Mouse (Mus musculus) T-helper 1 cell (primary cell): ENCODE data around the gene Kif16b.

ENCODE experiments used
- in situ Hi-C: fragments of 300-600 bp; cut with MboI, MseI; formaldehyde crosslinking; loops from one replicate; pipeline ENCODE4 v1.15.1; 2025; ENCODE audit warnings: high pct_unique_total_duplicates

The Kif16b gene

DNA sequence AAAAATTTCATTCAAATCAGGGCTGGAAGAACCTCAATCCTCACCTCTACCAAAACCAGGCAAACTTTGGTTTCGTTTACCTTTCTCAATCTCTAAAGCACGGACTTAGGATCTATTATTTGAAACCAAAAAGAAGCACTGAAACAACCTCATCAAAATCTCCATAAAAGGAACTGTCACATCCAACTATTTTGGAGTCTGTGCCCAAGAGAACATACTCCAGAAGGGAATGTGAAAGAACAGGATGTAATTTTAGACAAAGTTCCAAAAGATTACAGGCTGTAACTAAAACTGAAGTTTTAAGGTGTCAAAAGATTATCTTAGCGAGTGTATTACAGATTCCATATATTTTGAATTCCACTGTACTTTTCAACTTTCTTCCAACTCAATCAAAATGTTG lies 232.9 kb downstream of the Kif16b start:
- in situ Hi-C loops = no loop called here

DNA sequence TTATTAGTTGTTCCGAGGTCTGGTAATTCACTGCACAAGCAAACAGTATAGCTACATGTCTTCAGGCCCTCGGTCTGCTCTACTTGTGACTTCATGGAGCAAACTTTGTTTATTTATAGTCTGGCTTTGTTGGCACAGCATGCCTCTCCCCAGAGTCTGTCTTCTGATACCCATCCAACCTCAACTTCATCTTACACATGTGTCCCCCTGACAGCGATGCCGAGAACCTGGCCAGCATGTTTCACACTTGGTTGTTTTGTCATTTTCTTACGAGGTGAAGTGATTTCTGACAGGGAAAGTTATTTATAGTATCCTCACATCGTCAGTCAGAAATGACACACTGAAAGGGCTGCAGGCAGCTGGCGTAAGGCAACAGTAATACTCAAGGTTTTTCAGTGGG lies 249.7 kb downstream of the Kif16b start:
- in situ Hi-C loops = no loop called here

DNA sequence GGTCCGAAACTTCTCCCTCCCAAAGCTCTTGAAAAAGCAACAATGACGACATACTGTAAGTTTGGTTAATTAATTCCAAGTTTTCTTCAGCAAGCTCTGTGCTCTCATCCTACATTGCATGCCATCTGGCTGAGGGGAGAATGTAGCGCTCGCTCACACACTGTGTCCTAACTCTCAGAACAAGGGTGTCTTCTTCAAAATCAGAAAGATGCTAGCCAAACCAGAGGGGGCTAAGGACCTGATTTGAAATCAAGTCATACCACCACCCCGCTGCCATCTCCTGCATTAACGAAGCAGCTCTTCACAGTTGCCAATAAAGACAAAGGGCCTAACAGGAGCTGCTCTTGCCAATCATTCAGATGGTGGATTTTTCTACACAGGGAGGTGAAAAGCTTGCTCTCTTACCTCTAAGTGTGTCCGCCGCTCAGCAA lies 253.3 kb downstream of the Kif16b start:
- in situ Hi-C loops = no loop called here

DNA sequence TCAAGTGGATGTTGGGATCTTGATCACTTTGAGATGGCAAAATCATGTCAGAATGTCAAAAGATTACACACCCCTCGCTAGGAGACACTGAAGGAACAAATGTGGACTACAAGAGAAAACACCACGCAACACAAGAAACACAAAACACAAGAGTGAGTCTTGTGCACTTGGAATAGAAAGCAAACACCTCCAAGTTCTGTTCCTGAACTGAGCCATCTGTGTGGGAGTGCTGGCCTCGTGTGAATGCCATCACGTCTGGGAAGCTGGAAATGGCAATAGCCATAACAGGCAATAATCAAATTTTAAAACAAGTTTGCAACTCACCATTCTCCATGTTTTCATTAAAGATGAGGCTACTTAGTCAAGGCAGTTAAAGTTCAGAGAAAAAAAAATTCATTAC lies 254.5 kb downstream of the Kif16b start:
- in situ Hi-C loops = no loop called here

DNA sequence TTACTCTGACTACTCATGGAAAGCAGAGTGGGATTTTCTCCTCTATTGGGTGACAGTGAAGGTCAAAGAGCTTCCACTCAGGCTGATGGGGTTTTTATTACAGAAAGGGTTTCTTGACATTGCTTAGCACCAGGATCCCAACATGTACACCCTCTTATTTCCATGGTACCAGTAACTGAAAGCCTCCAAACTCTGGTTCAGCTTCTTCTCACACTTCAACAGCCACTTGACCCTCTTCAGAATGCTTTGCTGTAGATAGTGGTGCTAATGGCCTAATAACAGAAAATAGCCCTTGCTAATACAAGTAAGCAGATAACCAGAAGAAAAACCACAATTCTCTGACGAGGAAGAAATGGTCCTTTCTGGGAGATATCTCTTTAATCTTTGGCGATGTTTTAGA lies 259.6 kb downstream of the Kif16b start:
- in situ Hi-C loops = no loop called here

DNA sequence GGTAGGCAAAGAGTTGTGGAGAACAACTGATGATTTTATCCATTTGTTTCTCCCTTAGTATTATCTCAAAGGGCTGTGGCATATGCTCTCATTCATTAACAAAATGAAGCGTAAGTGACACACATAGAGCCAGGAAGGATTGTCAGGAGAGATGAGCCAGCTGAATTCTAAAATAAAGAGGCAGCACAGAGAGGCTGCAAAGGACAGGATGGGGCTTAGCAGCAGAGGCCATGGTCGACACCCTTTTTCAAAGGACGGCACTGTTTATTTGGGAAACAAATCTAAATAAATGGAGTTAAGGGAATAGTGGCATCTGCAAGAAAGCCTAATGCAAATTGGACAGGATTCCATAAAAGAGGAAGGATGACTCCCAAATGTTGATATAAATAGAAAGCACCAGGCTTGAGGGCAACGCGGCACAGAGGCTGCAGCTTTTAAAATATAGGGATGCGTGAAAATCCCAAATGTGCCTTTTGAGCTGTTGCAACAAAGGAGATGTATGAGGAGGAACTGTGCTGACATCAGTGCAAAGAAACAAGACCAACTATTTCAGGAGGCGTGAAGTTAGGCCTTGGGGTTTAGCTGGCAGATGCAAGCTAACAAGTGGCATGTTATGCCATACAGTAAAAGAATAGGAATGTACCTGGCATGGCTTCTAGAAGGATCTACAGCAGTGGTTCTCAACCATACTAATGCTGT lies 265.6 kb downstream of the Kif16b start:
- in situ Hi-C loops = no loop called here

DNA sequence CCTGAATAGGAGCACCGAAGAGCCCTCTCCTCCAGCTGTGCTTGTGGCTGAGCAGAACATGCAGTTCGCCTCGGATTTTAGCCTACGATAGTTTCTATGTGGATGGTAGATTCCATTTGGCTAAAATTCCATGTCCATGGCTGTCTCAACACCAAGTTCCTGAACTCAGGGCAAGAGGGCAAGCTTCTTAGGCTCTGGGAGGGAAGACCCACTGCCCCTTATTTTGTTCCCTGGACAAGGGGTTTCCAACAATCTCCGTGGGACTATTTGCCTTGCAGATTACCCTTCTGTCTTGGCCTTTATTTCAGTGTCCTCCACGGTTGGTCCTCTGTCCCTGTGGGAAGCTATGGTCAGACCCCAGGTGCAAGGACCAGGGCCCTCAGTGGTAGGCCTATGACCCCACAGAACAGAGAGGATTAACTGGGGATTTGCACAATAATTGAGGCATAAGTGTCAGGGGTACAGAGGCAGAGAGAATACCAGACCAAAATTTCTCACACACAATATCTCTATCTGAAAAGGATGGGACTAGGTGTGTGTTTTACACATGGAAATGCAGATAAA lies 267.3 kb downstream of the Kif16b start:
- in situ Hi-C loops = no loop called here

DNA sequence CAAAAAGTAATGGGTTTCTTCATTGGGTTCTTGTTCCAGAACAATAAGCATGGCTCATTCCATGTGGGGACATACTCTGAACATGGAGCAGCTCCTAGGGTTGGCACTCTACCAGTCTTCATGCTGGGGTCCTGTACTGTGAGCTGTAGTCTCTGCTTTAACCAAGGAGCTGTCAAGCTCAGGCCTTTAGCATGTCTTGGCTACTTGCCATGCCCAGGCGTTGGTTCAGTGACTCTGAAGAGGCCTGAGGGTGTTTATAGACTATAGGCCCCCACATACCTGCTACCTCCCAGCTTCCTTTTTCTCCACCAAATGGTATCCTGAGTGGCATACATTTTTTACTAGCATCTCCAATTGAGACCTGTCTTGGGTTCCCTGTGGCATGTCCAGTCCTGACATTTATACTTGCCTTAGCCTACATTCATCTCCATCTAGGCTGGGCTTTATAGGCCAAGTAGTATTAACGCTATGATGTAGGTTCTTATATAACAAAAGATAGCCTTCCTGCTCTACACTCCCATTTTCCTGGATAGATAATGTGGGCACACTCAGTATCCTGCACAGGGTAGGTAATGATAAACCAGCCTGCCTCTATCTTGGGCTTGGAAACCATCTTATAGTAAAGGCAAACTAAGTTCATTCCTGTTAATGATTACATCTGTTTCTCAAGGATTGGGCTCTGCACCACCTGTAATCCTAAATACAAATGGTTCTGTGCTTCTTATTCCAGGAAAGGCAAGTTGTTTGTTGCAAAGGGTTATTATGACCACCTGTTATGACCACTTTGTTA lies 271.6 kb downstream of the Kif16b start:
- in situ Hi-C loops = no loop called here

DNA sequence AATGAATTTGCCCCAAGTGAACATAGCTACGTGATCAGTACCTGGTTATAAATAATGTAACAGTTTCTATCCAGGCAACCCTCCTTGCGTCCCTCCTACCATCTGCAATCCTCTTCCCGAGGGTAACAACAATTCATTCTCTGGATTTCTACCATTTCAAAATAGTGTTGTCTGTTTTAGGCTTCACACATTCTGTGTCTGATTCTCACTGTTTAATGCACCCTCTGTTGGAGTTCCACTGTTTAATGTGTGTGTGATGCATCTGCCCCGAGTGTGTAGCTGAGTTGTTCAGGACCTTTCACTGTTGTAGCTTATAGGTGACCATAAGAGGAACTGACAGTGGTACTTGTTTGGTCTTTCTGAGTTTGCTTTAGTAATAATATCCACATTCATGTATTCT lies 275.6 kb downstream of the Kif16b start:
- in situ Hi-C loops = no loop called here

DNA sequence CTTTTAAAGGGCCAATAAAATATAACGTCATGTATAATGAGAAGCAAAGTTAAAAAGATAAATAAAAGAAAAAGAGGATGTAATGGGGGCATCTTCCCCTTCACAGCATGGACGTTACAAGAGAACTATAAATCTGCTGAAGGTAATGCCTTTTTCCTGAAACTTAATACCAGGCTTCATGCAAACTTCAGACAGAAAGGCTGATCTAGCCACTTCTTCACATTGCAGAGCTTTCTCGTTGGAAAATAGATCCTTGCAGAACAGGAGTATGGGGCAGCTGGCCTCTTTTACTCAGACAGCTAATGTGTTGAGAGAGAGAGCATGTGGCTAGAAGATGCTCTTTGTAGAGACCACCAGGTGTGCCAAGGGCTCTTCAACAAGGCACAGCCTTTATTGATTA lies 276.2 kb downstream of the Kif16b start:
- in situ Hi-C loops = no loop called here

DNA sequence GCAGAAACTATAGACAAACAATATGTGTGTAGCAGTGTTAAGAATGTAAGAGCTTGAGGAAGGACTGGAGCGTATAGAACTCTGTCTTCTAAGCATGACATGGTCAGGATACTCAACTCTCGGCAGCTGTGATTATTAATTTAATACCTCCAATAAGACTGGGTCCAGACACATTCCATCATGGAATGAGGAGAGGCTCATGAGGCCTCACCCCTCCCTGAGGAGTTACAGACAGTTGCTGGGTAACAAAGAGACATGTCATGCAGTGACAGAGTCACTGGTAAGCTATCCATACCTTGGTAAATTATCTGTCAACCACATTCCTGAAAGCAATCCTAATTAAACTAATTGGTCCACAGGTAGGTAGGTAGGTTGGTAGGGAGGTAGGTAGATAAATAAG lies 277.1 kb downstream of the Kif16b start:
- in situ Hi-C loops = no loop called here

DNA sequence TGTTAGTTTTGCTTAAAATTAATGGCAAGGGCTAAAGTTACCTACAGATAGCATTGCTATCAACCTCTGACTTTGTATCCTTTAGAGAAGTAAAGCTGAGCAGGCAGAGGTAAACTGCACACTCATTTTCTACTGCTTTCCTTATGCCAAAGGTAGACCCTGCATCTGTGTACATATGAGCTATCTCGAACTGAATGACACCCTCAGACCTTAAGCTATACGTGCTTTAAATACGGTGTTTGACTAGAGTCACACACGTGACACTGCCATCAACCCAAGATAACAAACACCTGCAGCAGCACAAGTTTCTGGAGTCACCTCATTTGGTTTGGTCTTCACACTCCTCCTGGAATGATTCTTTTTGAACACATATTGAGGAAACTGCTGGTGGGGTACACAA lies 280.2 kb downstream of the Kif16b start:
- in situ Hi-C loops = no loop called here

DNA sequence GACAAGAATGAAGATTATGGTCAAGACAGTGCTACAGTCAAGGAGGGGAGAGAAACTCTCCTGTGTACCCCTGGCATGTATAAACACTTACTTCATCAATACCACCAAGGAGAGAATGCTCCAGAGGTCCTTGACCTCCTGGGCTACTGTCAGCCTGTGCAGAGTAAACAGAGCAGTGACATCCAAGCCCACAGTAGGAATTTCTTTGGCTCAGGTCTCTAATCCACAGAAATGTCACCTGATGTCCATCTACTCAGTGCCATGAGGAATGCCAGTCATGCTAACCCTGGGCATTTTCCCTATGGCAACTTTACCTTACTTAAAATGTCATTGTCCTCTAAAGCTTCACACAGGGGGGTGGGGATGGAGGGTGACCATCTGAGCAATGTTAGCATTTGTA lies 281.4 kb downstream of the Kif16b start:
- in situ Hi-C loops = loop anchor here (10.0 kb wide), 1 partner anchor 185 kb away; no protein-coding TSS in a partner anchor

DNA sequence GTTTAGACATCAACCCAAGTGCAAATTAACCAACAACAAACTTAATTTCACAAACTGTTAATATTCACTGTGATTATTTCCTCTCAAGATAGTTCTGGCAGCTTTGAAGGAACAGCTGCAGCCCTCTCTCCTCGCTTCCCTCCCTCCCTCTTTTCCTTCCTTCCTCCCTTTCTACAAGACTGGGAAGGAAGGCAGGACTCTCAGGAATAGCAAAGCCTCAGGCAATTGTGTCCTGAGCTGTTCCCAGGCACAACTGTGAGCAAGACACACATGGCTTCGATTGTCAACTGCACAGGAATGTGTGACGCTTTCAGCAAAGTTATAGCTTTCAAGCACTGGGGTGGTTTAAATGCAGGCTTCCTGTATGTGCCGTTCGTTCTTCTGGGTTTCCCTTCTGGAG lies 286.8 kb downstream of the Kif16b start:
- in situ Hi-C loops = loop anchor here (10.0 kb wide), 1 partner anchor 190 kb away; no protein-coding TSS in a partner anchor

DNA sequence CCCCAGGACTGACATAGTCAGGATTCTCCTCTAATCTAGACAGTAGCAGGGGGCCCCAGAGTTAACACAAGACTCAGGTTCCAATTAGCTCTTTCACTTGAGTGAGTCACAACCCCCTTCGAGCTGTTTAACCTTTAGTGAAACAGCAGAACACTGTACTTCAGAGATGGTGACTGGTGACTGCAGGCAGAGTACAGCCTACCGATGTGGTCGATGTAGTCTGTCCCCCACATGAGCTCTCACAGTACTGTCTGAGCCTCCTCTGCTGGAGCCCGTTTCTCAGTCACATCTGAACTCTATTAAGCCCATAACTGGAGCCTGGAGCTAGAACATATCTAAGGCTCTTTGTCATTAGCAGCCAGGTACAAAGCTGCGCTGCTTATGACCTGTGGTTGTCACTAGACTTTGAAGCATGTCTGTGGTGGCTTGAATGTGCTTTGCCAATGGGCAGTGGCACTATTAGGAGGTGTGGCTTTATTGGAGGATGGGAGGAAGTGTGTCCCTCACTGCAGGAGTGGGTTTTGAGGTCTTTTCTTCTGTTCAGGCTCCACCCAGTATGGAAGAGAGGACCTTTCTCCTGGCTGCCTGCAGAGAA lies 288.9 kb downstream of the Kif16b start:
- in situ Hi-C loops = loop anchor here (10.0 kb wide), 1 partner anchor 192 kb away; no protein-coding TSS in a partner anchor

DNA sequence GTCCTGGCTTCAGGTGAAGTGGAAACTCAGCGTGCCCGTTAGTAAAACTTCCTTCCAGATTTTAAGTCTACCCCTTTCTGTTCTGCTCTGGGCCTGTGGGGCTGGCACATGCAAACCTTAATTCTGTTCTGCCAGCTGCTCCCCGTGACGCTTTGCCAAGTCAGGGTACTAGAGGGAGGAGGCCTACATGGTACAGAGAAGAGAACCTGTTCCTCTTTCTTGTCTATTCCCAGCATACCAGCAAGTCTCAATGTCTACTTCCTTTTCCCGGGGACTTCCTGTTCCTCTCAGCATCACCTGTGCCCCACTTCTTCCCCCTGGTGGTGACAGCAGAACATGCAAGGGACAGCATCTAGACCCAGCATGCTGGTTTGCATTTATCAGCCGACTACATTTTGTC lies 290.2 kb downstream of the Kif16b start:
- in situ Hi-C loops = loop anchor here (10.0 kb wide), 1 partner anchor 194 kb away; no protein-coding TSS in a partner anchor

DNA sequence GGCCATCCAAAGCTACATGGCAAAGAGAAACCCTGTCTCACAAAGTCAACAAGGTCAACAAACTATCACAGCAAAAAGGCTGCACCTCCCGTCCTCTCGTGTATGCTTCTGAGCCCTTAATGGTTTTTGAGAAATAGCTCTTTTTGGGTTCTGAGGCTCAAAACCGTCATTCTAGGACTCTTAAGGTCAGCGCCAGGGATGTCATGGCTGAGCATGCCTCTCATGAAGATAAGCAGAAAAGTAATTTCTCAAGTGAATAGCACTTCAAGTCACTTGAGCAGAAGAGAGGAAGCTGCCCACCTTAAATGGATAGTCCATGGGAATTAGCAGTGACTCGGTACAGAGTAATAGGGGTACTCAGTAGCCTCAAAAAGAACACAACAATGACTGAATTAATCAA lies 291.1 kb downstream of the Kif16b start:
- in situ Hi-C loops = loop anchor here (10.0 kb wide), 1 partner anchor 195 kb away; no protein-coding TSS in a partner anchor

DNA sequence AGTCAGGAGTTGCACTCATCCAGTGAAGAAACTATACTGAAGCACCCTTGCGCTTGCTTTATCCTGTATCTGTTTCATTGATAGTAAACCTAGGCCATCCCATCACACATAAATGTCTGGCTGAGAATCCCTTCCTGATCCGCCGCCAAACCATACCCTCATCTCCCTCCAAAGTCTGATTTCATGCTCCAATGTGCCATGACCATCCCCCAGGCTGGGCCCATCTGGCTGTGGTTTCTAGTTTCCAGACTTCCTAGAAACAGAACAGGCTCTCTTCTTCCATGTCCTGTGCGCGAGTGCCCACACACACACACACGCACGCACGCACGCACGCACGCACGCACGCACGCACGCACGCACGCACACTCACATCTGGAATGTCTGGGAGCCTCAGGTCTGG lies 292.6 kb downstream of the Kif16b start:
- in situ Hi-C loops = no loop called here

DNA sequence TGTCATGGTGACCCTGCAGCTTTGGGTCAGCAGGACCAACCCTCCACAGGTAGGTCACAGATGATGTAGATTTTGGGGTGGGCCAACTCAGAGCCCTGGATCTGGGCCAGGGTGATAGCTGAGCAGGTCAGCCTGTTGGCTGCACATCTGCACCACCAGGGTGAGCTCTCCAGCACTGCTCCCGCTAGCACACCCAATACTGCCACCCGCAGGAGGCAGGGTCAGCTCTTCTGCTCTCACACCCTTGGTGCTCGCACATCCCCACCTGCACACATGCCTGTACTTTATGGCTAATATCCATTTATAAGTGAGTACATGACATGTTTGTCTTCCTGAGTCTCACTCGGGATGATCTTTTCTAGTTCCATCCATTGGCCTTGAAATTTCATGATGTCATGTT lies 296.6 kb downstream of the Kif16b start:
- in situ Hi-C loops = no loop called here

DNA sequence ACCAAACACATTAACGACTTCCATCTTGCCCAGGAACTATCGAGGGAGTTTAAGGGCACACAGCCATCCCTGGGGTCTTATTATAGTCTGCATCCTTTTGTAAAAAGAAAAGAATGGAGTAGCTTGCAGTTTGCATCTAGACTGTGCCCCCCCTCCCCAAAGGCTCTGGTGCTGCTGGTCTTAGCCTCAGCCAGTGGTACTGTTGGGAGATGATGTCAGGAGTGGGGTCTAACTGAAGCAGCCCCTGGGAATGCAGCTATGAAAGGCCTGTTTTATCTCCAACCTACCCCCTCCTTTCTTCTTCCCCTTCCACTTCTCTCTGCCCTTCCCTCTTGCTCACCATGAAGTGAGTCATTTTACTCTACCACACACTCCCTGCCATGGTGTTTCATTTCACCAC lies 298.1 kb downstream of the Kif16b start:
- in situ Hi-C loops = no loop called here

DNA sequence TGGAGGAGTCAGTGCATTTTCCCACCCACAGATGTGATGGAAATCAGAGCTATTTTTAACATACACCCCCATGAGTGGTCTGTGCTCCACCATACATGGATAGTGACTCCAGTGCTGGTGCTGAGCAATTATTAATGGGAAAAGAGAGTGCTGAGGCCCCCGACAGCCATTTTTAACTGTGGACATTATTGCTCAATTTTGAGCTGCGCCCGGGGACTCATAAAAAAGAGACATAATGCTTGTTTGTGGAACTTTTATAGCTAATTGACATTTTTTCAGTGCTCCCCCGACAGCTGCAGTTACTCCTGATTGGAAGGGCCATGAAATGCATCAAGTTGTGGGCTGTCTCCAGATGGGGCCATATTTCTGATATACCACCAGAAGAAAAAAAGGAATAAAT lies 302.1 kb downstream of the Kif16b start:
- in situ Hi-C loops = no loop called here
